Mouse (Mus musculus) bone marrow, adult 2 months (tissue): ENCODE measurements at regions not wholly inside any gene's neighbourhood (a gene's known extent, or its start where the extent isn't known, plus 50 kb on each side); places are given as distances from the start of the nearest gene placed in this dataset.

Source experiments
- CTCF ChIP-seq: fragments of 200-500 bp; IDR thresholded peaks from 2 replicates; pipeline ENCODE4 v1.5.1; 2011; ENCODE audit warnings: low read length, control low read depth; ENCODE audit not compliant: control insufficient read depth, insufficient read depth
- POLR2A ChIP-seq: fragments of 200-500 bp; IDR thresholded peaks from 2 replicates; pipeline ENCODE4 v1.6.1; 2011; ENCODE audit warnings: low read depth, mild to moderate bottlenecking, control low read depth, low read length, borderline replicate concordance; ENCODE audit not compliant: control insufficient read depth

DNA sequence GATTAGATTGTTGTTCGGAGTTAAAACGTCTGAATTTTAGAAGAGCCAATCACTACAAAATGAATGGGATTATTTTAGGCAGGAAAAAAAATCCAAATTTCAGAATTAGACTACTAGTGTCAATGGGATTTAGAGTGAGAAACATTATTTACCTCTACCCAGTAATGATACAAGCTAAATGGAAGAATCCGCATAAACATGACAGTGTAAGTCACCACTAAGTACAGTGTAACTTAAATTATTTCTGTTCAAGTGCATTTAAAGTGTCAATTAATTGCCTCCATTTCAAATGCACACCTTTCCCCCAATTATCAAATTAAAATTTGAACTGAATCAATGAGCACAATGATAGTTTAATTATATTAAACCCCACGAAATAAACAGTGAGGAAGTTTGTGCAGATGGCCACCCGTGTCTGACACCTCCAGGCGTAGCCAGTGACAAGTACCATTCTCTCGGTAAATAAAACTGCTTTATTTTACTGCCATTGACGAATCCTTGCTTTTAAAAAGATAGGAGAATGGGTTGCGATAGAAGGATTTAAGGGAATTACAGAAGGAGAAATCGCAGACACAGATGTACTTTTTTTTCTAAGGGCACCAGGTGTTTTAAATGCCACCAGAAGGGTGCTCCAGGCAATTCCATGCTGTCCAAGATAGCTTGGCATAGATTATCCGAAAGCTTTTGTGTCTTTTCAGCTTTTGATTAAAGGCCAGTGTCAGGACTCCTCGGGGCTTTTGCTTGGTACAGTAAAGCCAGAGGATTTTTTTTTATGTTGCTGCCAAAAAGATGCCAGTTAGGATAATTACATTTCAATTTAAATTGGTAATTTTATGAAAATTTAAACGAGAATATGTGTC, 249.5 kb upstream of the Gm11146 start:
- TF ChIP-seq CTCF (no peak), POLR2A (no peak)
